9 mouse cellular contexts compared by ENCODE assay signal in genomic region chr4:76450351-76451018, GRCm38 (mm10).
A peak's percentile ranks its signal among the peaks of the same experiment; 100 is the strongest.
DNase-seq lines count a peak whose midpoint lies in the region; ATAC-seq lines count a peak whose summit lies in the region.
"Had no signal": no experiment of that assay in that cellular context is flagged by ENCODE, and none has a peak within 500 bp of the region (broad histone marks: within the 10 kb centered on the region; RNA-seq: fewer than 3 reads in every experiment).

No protein-coding gene starts in this region.

- peaks cover 18% of the 10 kb centered on the region for H3K4me1 ChIP-seq in megakaryocyte, embryonic 14.5 days
- no peaks in the 10 kb centered on the region for H3K4me1 ChIP-seq in embryonic facial prominence, embryonic 11.5 days (ENCODE audit: control insufficient read depth, insufficient read depth, low read length)
- H3K4me1 ChIP-seq in heart, embryonic 11.5 days (ENCODE audit: control insufficient read depth, insufficient read depth, low read length): peaks cover 5% of the 10 kb centered on the region; the same call in 1 of the 2 replicates
- peaks cover 5% of the 10 kb centered on the region; the same call in 1 of the 2 replicates for H3K4me1 ChIP-seq in lung, embryonic 15.5 days

- H3K27me3 ChIP-seq in megakaryocyte, embryonic 14.5 days (replicated peaks): peaks cover 47% of the 10 kb centered on the region
- H3K27me3 ChIP-seq in embryonic facial prominence, embryonic 11.5 days (ENCODE audit: control insufficient read depth, insufficient read depth, low read length): no peaks in the 10 kb centered on the region
- no peaks in the 10 kb centered on the region for H3K27me3 ChIP-seq in heart, embryonic 11.5 days (ENCODE audit: control insufficient read depth, insufficient read depth, low read length)
- H3K27me3 ChIP-seq in lung, embryonic 15.5 days: 0 out of 2 replicates have a peak, but pooled peaks cover 2% of the 10 kb centered on the region

- H3K27ac ChIP-seq in embryonic facial prominence, embryonic 11.5 days (replicated peaks; ENCODE audit: low read depth, low read length): peak overlapping the region; percentile 91
- peak overlapping the region; percentile 91 for H3K27ac ChIP-seq in heart, embryonic 11.5 days (ENCODE audit: low read depth, low read length)
- H3K27ac ChIP-seq in lung, embryonic 15.5 days: peak overlapping the region; percentile 91

- peak; percentile 82 for DNase-seq in embryonic facial prominence, embryonic 11.5 days (ENCODE audit: low spot score)
- DNase-seq in kidney, postnatal 36 days: peak; percentile 68 to 74
- peak; percentile 92 for DNase-seq in retina, postnatal 1 day
- no peak for DNase-seq in thymus, postnatal 36 days

- H3K9me3 ChIP-seq in megakaryocyte, embryonic 14.5 days: no peaks in the 10 kb centered on the region
- no peaks in the 10 kb centered on the region for H3K9me3 ChIP-seq in embryonic facial prominence, embryonic 11.5 days (replicated peaks; ENCODE audit: control insufficient read depth, low read length)
- no peaks in the 10 kb centered on the region for H3K9me3 ChIP-seq in heart, embryonic 11.5 days (replicated peaks; ENCODE audit: control insufficient read depth, low read length)
- H3K9me3 ChIP-seq in lung, embryonic 15.5 days: no peaks in the 10 kb centered on the region

- peak overlapping the region; percentile 92 for H3K9ac ChIP-seq in embryonic facial prominence, embryonic 11.5 days (replicated peaks; ENCODE audit: low read length)
- H3K9ac ChIP-seq in heart, embryonic 11.5 days (ENCODE audit: low read depth, low read length): peak overlapping the region; percentile 97
- H3K9ac ChIP-seq in lung, embryonic 15.5 days: peak overlapping the region; percentile 90

- peak overlapping the region; percentile 56 for H3K4me3 ChIP-seq in megakaryocyte, embryonic 14.5 days (replicated peaks)
- peak overlapping the region; percentile 84 for H3K4me3 ChIP-seq in embryonic facial prominence, embryonic 11.5 days (ENCODE audit: low read depth, low read length)
- H3K4me3 ChIP-seq in heart, embryonic 11.5 days (ENCODE audit: low read depth, low read length): peak overlapping the region; percentile 84
- H3K4me3 ChIP-seq in lung, embryonic 15.5 days: peak overlapping the region; percentile 82

- no peaks in the 10 kb centered on the region for H3K36me3 ChIP-seq in megakaryocyte, embryonic 14.5 days (replicated peaks; ENCODE audit: low read length)
- H3K36me3 ChIP-seq in embryonic facial prominence, embryonic 11.5 days (replicated peaks; ENCODE audit: control insufficient read depth, insufficient read depth, low read depth, low read length): no peaks in the 10 kb centered on the region
- no peaks in the 10 kb centered on the region for H3K36me3 ChIP-seq in heart, embryonic 11.5 days (ENCODE audit: control insufficient read depth, insufficient read depth, low read length)
- no peaks in the 10 kb centered on the region for H3K36me3 ChIP-seq in lung, embryonic 15.5 days
- H3K36me3 ChIP-seq: G1E had no signal

- H3K4me2 ChIP-seq in embryonic facial prominence, embryonic 11.5 days (ENCODE audit: low read depth, low read length): peak overlapping the region; percentile 77
- H3K4me2 ChIP-seq in heart, embryonic 11.5 days: peak overlapping the region; percentile 74
- peak overlapping the region; percentile 94 for H3K4me2 ChIP-seq in lung, embryonic 15.5 days

- ATAC-seq in megakaryocyte, adult 5-6 weeks (ENCODE audit: poor library complexity, severe bottlenecking): no peak
- peak; percentile 84 for ATAC-seq in embryonic facial prominence, embryonic 11.5 days (replicated peaks; ENCODE audit: insufficient number of reproducible peaks, low FRiP score, low TSS enrichment, low read depth)
- ATAC-seq in heart, embryonic 11.5 days (replicated peaks; ENCODE audit: insufficient number of reproducible peaks, low FRiP score, low TSS enrichment): peak; percentile 71
- peak; percentile 77 for ATAC-seq in lung, embryonic 15.5 days (ENCODE audit: borderline replicate concordance, extremely low read depth, low FRiP score, low TSS enrichment)

- under 1% methylated on average over 34 of the region's 34 CpGs for WGBS in embryonic facial prominence, embryonic 11.5 days
- under 1% methylated on average over 34 of the region's 34 CpGs for WGBS in heart, embryonic 11.5 days (ENCODE audit: insufficient replicate concordance)
- under 1% methylated on average over 34 of the region's 34 CpGs for WGBS in lung, embryonic 15.5 days

Comparison
In these comparisons a context has a peak if more than half of its experiments do, and no peak if none do; other contexts are left out.
1. DNase-seq: peak in embryonic facial prominence, embryonic 11.5 days (single experiment), kidney, postnatal 36 days (2 of 2) and retina, postnatal 1 day (single experiment); none in thymus, postnatal 36 days (0 of 2).
2. Peak in every context shown above with its lines, with median percentiles within 50 percentile points of each other: H3K4me3 ChIP-seq, H3K27ac ChIP-seq, H3K4me2 ChIP-seq and H3K9ac ChIP-seq.